Mouse (Mus musculus) layer of hippocampus, adult 18-20 months (tissue): ENCODE results near the gene Mitf. TPM values are rescaled to one million over a fixed set of nuclear protein-coding genes. Genes with fewer than 3 reads are reported as not detected.

Experiments
- DNase-seq, 2 experiments: peaks; one replicate each; pipeline ENCODE4 v3.0.0; 2022; ENCODE audit warnings: low spot score in 2 of 2
- long read RNA-seq: library from polyadenylated mRNA; stranded (forward); transcript quantifications from one replicate; pipeline ENCODE4 v2.0.0, GENCODE M21; 2021
- total RNA-seq, 2 experiments: library from RNA; stranded (reverse); gene quantifications; 2 replicates each; pipeline ENCODE4 v1.2.3; 2021

Gene Mitf
- 10 to 100 TPM in 1 of 2 experiments, 1 to 10 TPM in 1; 9.7 to 10.8 TPM for total RNA-seq
- long read RNA-seq, full-length matches to known transcripts = 1 of 2 reads
- long read RNA-seq, partial matches to known transcripts = 1 of 2 reads
- long read RNA-seq, other reads (novel, unspliced or antisense) = 0 of 2 reads

- DNase-seq = peak; percentile 91 to 96
These were observed at the start of gene Mitf for GRCm38 (mm10) chr6:97806781-97807743. TSS of gene Mitf (plus strand) at chr6:97807052.

DNA sequence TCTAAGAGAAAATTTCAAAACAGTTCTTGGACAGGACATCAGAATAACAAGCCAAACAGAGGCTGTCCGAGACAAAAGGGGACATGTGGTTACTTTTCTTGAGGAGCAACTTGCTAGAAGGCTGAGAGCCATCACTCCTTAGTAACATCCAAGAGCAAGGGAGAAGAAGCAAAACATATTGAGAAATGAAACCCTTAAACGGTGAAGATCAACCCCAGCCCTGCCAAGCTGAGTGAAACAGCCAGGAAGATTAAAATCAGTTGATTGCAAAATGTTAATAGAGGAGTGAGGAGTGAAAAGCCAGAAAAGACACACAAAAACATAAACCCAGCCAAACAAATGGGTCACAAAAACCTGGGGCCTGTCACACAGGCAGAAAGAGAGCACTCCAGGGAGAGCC lies 49.5 kb upstream of the Mitf start:
- no peak for DNase-seq

DNA sequence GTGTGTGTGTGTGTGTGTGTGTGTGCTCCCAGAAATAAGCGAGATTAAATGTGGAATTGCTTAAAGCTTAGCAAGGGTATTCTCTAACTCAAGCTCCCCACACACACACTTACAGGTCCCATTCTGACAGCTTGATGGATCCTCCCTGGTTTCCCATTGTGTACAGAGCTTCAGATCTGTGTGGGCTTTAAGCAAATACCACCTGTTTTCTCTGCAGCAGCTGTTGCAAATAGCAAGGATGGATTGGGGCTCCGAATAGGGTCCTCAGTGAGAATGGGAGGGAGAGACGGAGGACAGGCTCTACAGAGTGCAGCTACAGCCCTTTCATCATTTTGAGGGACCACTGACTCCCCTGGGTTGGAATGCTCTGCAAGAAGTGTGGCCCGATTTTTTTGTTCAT lies 48.0 kb upstream of the Mitf start:
- DNase-seq = no peak

- DNase-seq = peak in 1 of 2 experiments; percentile 72
These were observed 47.6 kb upstream of the Mitf start for GRCm38 (mm10) chr6:97759301-97759700.

DNA sequence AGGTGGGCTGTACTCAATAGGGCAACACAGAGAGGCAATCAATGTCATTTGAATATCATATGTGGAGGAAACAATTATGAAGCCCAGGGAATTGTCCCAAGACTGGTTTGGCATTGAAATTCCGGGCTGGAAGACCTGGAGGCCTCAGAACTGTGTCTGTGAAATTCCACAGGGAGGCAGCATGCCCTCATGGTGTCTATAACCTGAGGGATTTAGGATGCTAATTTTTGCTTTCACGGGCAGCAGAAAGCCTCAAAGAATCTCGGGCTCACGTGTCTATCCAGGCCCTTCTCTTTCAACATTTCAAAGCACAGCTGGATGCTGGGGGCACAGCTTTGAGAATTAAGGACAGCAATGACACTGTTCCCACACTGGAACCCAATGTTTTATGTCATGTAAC lies 45.5 kb upstream of the Mitf start:
- DNase-seq = peak; percentile 43 to 66

DNA sequence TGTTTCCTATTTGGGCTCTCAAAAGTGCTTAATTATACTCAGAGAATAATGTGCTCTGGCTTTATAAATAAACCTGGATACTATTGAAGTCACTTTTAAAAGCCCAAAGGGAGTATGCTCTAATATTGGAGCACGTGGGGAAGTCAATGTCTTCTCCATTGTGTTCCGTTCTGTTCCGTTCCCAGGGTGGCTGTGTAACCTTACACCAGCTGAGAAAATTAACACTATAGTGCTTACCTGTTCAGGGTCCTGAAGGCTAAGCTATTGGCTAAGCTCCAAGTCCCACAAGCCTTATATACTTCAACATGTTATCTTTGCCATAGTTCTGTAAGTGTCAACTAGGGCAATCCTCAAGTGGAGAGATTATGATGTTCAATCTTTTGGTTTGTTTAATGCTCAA lies 42.9 kb upstream of the Mitf start:
- DNase-seq = no peak

DNA sequence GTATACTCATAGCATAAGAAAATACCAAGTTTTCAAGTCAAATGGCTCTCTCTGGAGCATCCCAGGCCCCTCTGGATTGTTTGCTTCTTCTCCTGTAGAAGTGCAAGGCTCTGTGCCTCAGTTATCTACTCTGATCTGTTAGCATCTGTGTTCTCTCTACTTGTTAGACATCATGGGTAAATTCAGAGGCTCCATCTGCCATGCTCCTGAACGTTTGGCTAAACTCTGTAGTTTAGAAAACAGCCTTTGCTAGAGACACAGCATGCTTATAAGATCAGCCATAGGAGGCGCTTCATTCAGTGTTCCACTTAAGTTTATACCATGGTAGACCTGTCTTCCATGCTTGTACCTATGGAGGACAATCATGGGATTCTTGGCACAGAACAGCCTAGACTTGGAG lies 39.0 kb upstream of the Mitf start:
- DNase-seq = peak in 1 of 2 experiments; percentile 61

DNA sequence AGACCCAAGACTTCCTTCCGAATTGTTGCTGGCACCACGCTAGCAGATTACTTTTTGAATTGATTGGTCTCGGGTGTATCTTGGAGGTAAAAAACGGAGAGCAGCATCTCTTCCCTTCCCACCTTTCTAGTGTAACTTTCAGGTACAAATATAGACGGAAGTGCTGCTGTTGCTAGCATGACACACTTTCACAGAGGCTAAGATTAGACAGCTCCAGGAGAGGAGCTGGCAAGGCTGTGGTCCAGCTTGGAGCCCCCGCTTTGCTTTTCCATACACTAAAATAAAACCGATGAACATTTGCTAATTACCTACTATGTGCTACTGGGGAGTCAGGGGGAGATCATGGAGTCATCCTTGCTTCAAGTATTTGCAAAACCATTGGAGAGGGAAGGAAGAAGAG lies 37.3 kb upstream of the Mitf start:
- no peak for DNase-seq

- DNase-seq = no peak
These were observed 25.5 kb upstream of the Mitf start for GRCm38 (mm10) chr6:97781316-97781715.

DNA sequence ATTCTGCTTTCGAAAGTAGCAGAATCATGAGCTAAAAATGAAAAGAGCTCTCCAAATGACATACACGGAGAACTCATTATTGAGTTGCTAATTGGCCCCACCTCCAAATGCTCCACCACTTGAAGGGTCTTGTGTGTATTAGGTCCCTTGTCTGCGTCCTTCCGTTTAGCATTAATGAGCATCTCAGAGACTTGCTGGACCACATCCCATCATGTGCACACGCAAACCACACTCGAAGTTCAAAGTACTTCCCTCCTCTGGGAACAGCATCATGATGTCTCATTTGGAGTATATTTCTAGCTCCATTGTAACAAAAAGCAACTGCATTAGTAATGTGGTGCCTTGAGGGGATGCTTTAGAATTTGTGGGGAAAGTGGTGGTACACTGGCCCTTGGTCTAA lies 24.6 kb upstream of the Mitf start:
- DNase-seq = no peak

- no peak for DNase-seq
These were observed 20.0 kb upstream of the Mitf start for GRCm38 (mm10) chr6:97786871-97787270.

DNA sequence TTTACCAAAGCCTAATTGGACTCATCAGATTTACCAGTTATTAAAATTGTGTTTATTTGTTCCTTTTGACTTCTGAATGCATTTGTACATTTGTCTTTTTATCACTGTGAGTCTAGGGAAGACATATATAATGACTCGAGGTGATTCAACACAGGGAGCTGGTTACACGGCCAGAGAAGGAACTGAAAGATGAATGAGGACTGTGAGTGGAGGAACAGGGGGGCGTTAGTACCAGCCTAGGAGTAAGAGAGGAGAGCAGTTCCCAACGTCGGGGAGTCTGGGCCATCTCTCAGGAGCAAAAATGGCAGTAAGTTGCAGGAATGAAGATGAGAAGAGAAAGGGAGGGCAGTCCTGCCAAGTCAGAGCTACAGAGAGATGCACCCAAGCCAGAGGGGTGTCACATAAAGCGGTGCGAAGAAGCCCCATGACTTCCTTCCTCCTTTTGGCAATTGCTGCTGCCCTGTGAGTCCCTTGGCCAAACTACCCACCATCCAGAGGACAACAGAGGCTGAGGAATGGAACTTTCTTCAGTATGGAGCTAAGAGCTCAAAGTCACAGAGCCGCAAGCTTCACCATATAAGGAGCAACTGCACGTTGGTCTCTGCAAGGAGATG lies 18.4 kb upstream of the Mitf start:
- no peak for DNase-seq

DNA sequence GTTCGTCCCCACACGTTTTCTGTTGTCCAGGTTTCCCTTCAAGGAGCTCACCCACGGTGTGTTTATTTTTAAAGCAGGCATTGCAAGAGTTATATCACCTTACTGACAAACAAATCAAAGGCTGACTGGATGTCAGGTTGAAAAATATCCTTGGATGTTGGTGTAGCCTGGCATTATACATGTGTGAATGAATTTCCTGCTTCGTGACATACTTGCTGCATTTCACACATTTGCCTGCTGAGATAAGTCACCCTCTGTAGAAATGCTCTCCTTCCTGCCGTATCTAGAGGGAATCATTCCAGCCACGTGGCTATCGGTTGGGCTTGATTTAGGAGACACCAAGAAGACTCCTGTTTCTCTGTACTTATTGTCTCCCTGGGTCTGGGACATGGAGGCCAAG lies 17.2 kb upstream of the Mitf start:
- no peak for DNase-seq

- peak in 1 of 2 experiments; percentile 17 for DNase-seq
These were observed 14.7 kb upstream of the Mitf start for GRCm38 (mm10) chr6:97792104-97792503.

DNA sequence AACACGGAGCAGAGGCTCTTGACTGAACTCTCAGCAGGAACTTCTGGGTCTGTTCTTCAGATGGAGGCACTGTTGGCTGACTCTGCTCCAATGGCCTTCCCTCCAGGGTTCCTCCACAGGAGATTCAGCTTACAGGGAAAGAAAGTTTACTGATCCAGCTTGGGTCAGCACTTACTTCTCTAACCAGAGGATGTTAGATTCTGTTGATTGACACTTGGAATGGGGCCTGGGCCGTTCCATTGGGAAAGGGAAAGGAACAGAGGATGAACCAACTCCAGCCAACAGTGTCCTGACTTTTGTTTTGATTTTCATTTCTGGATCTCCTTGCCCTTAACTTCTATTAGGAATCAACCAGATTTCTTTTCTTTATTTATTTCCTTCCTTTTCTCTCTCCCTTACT lies 11.7 kb upstream of the Mitf start:
- DNase-seq = no peak

GRCm38 (mm10) chr6:97800615-97801014 lies 6.2 kb upstream of the Mitf start:
- DNase-seq = no peak

- no peak for DNase-seq
These were observed 801 bp upstream of the Mitf start for GRCm38 (mm10) chr6:97806051-97806450.

GRCm38 (mm10) chr6:97814191-97814590 lies 7.3 kb downstream of the Mitf start:
- no peak for DNase-seq

GRCm38 (mm10) chr6:97815723-97816122 lies 8.9 kb downstream of the Mitf start:
- DNase-seq = no peak

DNA sequence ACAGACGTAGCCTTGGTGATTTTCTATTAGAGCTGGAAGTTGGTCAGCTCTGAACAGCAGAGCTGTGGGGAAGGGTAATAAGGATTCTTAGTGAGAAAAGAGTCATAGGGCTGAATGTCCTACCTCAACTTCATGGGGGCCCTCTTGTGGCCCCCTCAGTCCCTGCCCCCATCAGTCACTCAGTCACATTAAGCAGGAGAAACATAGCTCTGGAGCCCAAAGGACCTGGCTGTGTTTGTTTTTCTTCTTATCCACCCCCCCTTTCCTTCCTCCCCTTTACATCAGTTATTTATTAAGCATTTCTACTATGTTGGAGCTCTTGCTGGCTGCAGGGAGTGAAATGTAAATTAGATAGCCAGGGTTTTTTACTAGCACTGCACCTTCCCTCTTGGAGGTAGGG lies 10.0 kb downstream of the Mitf start:
- DNase-seq = no peak

- no peak for DNase-seq
These were observed 11.3 kb downstream of the Mitf start for GRCm38 (mm10) chr6:97818128-97818527.

GRCm38 (mm10) chr6:97818948-97819347 lies 12.1 kb downstream of the Mitf start:
- no peak for DNase-seq
